Mouse (Mus musculus) embryo, embryonic 10 days (tissue): ENCODE measurements around the gene Btf3.

ENCODE experiments used
- DNase-seq: peaks from one replicate; pipeline ENCODE4 v3.0.0-alpha.2; 2015; ENCODE audit warnings: low spot score

Btf3 gene

GRCm38 (mm10) chr13:98275646-98276045, 41.2 kb downstream of the Btf3 start:
- DNase-seq = no peak

- no peak for DNase-seq
These were observed 42.8 kb downstream of the Btf3 start for GRCm38 (mm10) chr13:98274023-98274422.

GRCm38 (mm10) chr13:98264111-98264510, 52.7 kb downstream of the Btf3 start:
- DNase-seq = peak; percentile 11

- peak; percentile 6 for DNase-seq
These were observed 53.3 kb downstream of the Btf3 start for GRCm38 (mm10) chr13:98263458-98263987.

- peak; percentile 100 for DNase-seq
These were observed 54.0 kb downstream of the Btf3 start, which contains the start of the genes Utp15 and Ankra2 for GRCm38 (mm10) chr13:98262636-98263457. Utp15 (minus strand) TSS chr13:98263041. Ankra2 (plus strand) TSS chr13:98263074.
